26 mouse cellular contexts compared by ENCODE assay signal in genomic region chr4:21801013-21801412, GRCm38 (mm10).
"Had no signal": no experiment of that assay in that cellular context is flagged by ENCODE, and none has a peak within 500 bp of the region (broad histone marks: within the 10 kb centered on the region; RNA-seq: fewer than 3 reads in every experiment).

No protein-coding gene starts in this region.

- ATAC-seq: hindbrain, postnatal 0 days; intestine, embryonic 16.5 days had no signal

- H3K4me3 ChIP-seq: heart, embryonic 10.5 days; heart, embryonic 13.5 days; heart, embryonic 15.5 days; hindbrain, embryonic 13.5 days; hindbrain, embryonic 15.5 days; kidney, embryonic 15.5 days; limb, embryonic 13.5 days; limb, embryonic 15.5 days had no signal

- H3K27me3 ChIP-seq: heart, embryonic 13.5 days; heart, embryonic 15.5 days; hindbrain, embryonic 13.5 days; hindbrain, embryonic 15.5 days; kidney, embryonic 15.5 days; limb, embryonic 13.5 days; limb, embryonic 15.5 days had no signal

- DNase-seq: gastrocnemius, postnatal 14 days; gastrocnemius, postnatal 36 days; heart, adult 18-20 months; heart, postnatal 14 days; heart, postnatal 36 days; kidney, adult 11 months; kidney, adult 2 months; kidney, adult 9 months; kidney, postnatal 14 days; kidney, postnatal 36 days; layer of hippocampus, adult 9-11 months; layer of hippocampus, postnatal 36 days; left cerebral cortex, postnatal 4 days; lung, adult 18-20 months had no signal

- H3K27ac ChIP-seq: heart, embryonic 10.5 days; heart, embryonic 13.5 days; heart, embryonic 15.5 days; hindbrain, embryonic 13.5 days; hindbrain, embryonic 15.5 days; hindbrain, postnatal 0 days; kidney, embryonic 15.5 days; kidney, postnatal 0 days; limb, embryonic 13.5 days; limb, embryonic 15.5 days; liver, embryonic 14.5 days had no signal

- H3K9ac ChIP-seq: heart, embryonic 13.5 days; heart, embryonic 15.5 days; hindbrain, embryonic 13.5 days; hindbrain, embryonic 15.5 days; kidney, embryonic 15.5 days; limb, embryonic 13.5 days; limb, embryonic 15.5 days; liver, embryonic 14.5 days had no signal

- H3K4me2 ChIP-seq: heart, embryonic 13.5 days; heart, embryonic 15.5 days; hindbrain, embryonic 13.5 days; hindbrain, embryonic 15.5 days; kidney, embryonic 15.5 days; limb, embryonic 13.5 days; limb, embryonic 15.5 days had no signal

- H3K9me3 ChIP-seq: heart, embryonic 10.5 days; heart, embryonic 13.5 days; heart, embryonic 15.5 days; hindbrain, embryonic 13.5 days; hindbrain, embryonic 15.5 days; kidney, embryonic 15.5 days; limb, embryonic 13.5 days; limb, embryonic 15.5 days had no signal

- H3K4me1 ChIP-seq: heart, embryonic 10.5 days; heart, embryonic 13.5 days; heart, embryonic 15.5 days; hindbrain, embryonic 13.5 days; hindbrain, embryonic 15.5 days; kidney, embryonic 15.5 days; limb, embryonic 13.5 days; limb, embryonic 15.5 days had no signal
